Mouse (Mus musculus): ENCODE measurements around the gene Cs.

DNA sequence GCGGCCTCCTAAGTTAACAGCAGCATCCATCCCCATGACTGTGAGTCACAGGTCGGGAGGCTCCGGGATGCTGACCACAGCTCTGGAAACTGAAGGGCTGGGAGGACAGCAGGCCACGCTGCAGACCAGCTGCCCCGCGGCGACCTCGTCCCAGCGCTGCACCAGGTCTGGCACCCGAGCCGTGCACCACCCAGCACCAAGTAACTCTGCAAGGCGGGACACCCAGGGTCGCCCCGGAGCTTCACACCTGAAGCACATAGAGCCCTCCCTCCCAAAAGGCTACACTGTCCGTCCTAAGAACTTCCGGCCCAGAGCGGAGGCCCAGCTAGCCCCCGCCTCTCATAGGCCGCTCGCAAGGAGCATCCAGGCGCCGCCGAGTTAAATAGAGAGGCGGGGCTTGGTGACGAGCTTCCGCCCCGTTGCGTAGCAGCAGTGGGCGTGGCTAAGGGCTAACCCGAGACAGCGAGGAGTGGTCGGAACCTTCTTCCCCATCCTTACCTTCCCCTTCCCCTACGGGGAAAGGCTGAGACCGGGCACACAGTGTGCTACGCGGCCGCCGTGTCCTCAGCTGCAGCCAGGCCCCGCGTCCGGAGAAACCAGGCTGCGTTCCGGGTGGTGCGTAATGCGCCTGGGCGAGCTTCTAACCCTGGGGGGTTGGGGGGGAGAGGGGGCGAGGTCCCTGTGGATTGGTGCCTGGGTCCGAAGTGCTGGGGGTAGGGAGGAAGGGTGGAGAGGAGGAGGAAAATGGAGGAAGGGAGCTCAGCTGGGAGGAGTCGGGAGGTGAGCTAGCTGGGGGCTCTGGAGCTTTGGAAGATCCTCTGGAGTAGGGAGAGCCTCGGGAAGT is 73.9 kb downstream of the Cs start, which contains the start of the genes Nabp2 and Rnf41:
- TF ChIP-seq CTCF (IDR thresholded peaks at IDR 0.05) = no peak
- TF ChIP-seq EP300 (IDR thresholded peaks at IDR 0.05) = no peak

All from lung, postnatal 0 days (tissue).